8 mouse cellular contexts compared by ENCODE assay signal in genomic region chr10:21055254-21055885, GRCm38 (mm10).
DNase-seq lines count a peak whose midpoint lies in the region; ATAC-seq and TF ChIP-seq lines count a peak whose summit lies in the region.

No protein-coding gene starts in this region.

- peak overlapping the region; percentile 32; the same call in 1 of the 2 replicates for H3K9ac ChIP-seq in heart, embryonic 15.5 days
- peak overlapping the region; percentile 54 for H3K9ac ChIP-seq in liver, postnatal 0 days (replicated peaks)

- peaks cover 8% of the 10 kb centered on the region; the same call in 1 of the 2 replicates for H3K27me3 ChIP-seq in heart, embryonic 15.5 days
- no peaks in the 10 kb centered on the region for H3K27me3 ChIP-seq in liver, postnatal 0 days (ENCODE audit: insufficient read depth, low read length)

- H3K4me1 ChIP-seq in heart, embryonic 15.5 days (replicated peaks) = peaks cover 9% of the 10 kb centered on the region; the same call in 1 of the 2 replicates
- peaks cover 12% of the 10 kb centered on the region for H3K4me1 ChIP-seq in liver, postnatal 0 days (ENCODE audit: insufficient read depth)

- no peak for TF ChIP-seq CTCF in liver, postnatal 0 days (IDR thresholded peaks at IDR 0.05; ENCODE audit: low read depth)

- no peak for TF ChIP-seq EP300 in liver, postnatal 0 days (IDR thresholded peaks at IDR 0.05; ENCODE audit: low read depth)

- peak overlapping the region; percentile 43 for H3K4me3 ChIP-seq in heart, embryonic 15.5 days
- H3K4me3 ChIP-seq in liver, postnatal 0 days (ENCODE audit: low read depth, low read length) = peak overlapping the region; percentile 39

- no peak for DNase-seq in heart, postnatal 36 days
- DNase-seq in R1 (ENCODE audit: low read depth, low spot score) (peak; percentile 27), adipocyte (ENCODE audit: low spot score) (no peak), MN1 (ENCODE audit: low spot score) (no peak)
- peak; percentile 24 for DNase-seq in liver, postnatal 0 days
- no peak for DNase-seq in left cerebral cortex, adult 9 months (ENCODE audit: low spot score in 2 of 2)

- intact Hi-C loops in heart, postnatal 36 days (cut with DNase I) = no loop called here

- H3K36me3 ChIP-seq in heart, embryonic 15.5 days = no peaks in the 10 kb centered on the region
- no peaks in the 10 kb centered on the region for H3K36me3 ChIP-seq in liver, postnatal 0 days (replicated peaks; ENCODE audit: insufficient read depth, low read length)

- WGBS in heart, embryonic 15.5 days = 16% methylated on average over 17 of the region's 17 CpGs
- WGBS in liver, postnatal 0 days (ENCODE audit: insufficient replicate concordance) = 14% methylated on average over 17 of the region's 17 CpGs

- ATAC-seq in heart, embryonic 15.5 days (replicated peaks; ENCODE audit: insufficient number of reproducible peaks, insufficient read depth, low FRiP score, low read depth) = 0 out of 2 replicates have a peak, but pooled peaks have one; percentile 27
- peak; percentile 10; the same call in 1 of the 2 replicates for ATAC-seq in granulocyte monocyte progenitor cell, adult 5-6 weeks (replicated peaks; ENCODE audit: poor library complexity, severe bottlenecking)
- ATAC-seq in liver, postnatal 0 days = peak; percentile 46

- H3K4me2 ChIP-seq in heart, embryonic 15.5 days = peak overlapping the region; percentile 65
- H3K4me2 ChIP-seq in liver, postnatal 0 days (ENCODE audit: low read depth, low read length) = peak overlapping the region; percentile 77

- no peaks in the 10 kb centered on the region for H3K9me3 ChIP-seq in heart, embryonic 15.5 days (replicated peaks)
- no peaks in the 10 kb centered on the region for H3K9me3 ChIP-seq in liver, postnatal 0 days (ENCODE audit: low read length)

- peak overlapping the region; percentile 28; the same call in 1 of the 2 replicates for H3K27ac ChIP-seq in heart, embryonic 15.5 days
- 0 out of 2 replicates have a peak overlapping the region, but pooled peaks have one; percentile 18 for H3K27ac ChIP-seq in liver, postnatal 0 days (ENCODE audit: low read depth)

Comparison
In these comparisons a context has a peak if more than half of its experiments do, and no peak if none do; other contexts are left out.
1. DNase-seq: peak in R1 (single experiment) and liver, postnatal 0 days (single experiment); none in heart, postnatal 36 days (0 of 2), left cerebral cortex, adult 9 months (0 of 2), adipocyte (single experiment) and MN1 (single experiment).
2. Peak in every context shown above with its lines, with median percentiles within 50 percentile points of each other: ATAC-seq.